Mouse (Mus musculus): ENCODE data around the gene B9d1.

DNA sequence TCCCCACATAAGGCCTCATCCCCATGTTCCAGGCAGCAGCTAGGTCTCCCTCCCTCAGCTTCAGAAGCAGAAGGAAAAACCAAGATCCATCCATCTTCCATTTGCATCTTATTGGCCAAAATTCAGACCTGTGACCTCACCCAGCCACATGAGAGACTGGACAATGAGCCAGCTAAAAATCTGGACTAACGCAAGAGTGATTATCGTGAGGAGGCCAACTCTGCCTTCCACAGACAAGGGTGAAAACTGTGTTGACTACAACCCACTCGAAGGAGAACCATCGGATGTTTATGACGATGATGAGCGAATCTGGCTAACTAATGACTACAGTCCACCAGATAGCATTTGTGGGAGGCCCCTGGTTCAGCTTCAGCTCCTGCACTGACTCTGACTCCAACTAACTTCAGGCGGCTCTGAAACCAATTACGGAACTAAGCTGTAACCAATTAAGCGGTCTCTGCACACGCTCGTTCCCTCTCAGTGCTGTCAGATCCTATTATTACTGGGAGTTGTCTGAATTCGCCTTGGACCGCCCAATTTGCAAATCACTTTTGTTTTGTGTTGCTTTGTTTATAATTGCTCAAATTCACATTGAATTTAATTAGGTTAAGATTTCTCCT, 21.6 kb upstream of the B9d1 start:
- TF ChIP-seq CTCF (IDR thresholded peaks at IDR 0.05): no peak
- no peak for TF ChIP-seq EP300 (IDR thresholded peaks at IDR 0.05)

All from lung, postnatal 0 days (tissue).